Mouse (Mus musculus): Measurements from ENCODE around the gene Asnsd1.
"Not testable (repeated sequence)": the region's sequence is repeated elsewhere in the genome, so short reads cannot be mapped to it uniquely, and the experiment has no call there.

Gene Asnsd1

DNA sequence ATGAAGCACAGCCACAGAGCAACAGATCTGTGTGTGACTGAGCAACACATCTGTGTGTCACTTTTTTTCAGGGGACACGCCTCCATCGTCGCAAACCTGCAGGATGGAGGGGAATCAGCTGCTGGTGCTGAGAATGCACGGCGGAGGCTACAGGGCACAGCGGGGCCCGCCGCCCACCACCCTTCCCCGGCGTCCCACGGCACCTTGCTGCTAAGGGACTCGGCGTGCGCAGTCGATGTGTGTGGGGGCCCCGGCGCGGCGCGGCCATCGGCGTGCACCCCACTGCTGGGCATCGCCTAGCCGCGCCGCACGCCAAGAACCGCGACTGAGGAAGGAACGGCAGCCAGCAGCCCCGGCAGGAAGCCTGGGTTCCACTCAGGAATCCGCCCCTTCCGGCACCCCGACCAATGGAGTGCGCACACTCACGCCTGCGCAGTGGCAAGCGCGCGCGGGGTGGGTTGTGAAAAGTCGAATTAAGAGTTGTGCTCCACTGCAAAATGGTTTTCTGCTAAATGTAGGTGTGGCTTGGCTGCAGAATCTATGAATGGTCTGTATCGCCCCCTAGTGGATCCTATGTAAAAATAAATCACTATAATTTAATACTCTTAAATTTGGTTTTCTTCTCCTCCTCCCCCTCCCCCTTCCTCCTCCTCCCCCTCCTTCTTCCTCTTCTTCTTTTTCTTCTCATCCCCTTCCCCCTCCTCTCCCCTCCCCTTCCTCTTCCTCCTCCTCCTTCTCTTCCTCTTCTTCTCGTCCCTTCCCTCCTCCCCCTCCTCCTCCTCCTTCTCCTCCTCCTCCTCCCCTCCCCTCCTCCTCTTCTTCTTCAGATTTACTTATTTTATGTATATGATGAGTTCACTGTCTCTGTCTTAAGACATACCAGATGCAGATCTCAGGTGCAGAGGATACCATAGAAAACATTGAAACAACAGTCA, at the start of gene Asnsd1, which contains the start of the genes Asdurf and Gm28551:
Asnsd1 (minus strand) TSS at position 426 of the 935 bp plus-strand sequence.
Asdurf (minus strand) TSS at position 293 of the 935 bp plus-strand sequence.
Gm28551 (minus strand) TSS at position 341 of the 935 bp plus-strand sequence.
- peak; percentile 97 for DNase-seq

GRCm38 (mm10) chr1:53393936-53394760, 41.6 kb upstream of the Asnsd1 start:
- DNase-seq, result not testable (repeated sequence)

GRCm38 (mm10) chr1:53388762-53389161, 36.2 kb upstream of the Asnsd1 start:
- no peak for DNase-seq

DNA sequence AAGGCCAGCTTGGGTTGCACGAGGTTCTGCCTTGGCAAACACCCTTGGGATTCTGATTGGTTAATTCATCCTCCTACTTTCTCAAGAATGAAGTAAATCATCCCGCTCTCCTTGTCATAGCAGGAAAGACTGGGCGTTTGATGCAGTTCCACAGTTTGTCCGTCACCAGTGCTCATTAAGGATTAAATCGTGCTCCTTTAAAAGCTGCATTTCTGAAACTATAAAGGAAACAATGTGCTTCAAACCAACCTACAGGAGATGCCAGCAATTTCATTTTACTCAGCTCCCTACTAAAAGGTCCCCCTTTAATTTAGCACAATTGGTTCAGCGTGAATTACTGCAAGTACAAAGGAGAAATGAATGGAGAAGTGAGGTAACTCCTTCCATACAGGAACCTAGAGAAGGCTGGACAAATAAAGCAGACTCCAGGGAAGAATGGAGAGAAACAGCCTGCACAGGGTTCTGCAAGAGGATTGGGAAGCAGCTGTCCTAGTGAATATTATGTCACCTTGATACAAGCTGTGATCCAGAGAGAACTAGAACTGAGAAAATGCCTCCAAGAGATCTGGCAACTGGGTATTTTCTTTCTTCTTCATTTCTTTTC, 31.6 kb upstream of the Asnsd1 start:
- DNase-seq, result no peak

DNA sequence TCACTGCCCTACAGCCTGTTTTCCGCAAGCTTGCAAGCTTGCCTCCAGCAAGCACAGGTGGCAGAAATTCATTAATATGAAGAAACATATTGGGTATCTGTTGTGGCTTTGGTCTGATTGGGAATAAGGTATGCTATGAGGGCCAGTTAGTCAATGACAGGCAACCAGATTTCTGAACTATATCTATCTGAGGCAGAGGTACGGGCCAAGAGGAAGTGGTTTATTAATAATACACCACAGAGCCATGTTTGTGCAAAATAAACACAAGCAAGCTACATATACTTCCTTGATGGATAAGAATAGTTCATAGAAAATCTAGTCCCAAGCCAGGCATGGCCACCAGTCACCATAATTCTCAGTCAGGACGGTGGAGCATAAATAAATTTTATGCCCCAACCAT, 25.2 kb upstream of the Asnsd1 start:
- no peak for DNase-seq

DNA sequence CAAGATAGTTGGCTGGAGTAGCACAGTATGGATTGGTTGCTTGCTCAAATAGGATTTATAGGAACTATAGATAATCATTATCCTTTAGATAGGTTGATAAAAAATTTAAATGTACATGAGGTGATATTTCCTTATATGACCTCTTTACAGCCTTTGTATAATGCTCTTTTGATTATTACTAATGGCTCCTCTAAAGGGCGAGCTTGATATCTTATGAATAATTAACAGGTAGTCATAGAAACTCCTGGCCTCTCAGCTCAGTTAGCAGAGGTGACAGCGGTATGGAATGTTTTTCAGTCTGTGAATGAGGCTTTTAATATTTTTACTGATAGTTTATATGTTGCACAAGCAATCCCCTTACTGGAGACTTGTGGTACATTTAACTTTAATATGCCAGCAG, 23.4 kb upstream of the Asnsd1 start:
- not testable (repeated sequence) for DNase-seq

GRCm38 (mm10) chr1:53358988-53359387, 6.4 kb upstream of the Asnsd1 start:
- DNase-seq, result no peak

DNA sequence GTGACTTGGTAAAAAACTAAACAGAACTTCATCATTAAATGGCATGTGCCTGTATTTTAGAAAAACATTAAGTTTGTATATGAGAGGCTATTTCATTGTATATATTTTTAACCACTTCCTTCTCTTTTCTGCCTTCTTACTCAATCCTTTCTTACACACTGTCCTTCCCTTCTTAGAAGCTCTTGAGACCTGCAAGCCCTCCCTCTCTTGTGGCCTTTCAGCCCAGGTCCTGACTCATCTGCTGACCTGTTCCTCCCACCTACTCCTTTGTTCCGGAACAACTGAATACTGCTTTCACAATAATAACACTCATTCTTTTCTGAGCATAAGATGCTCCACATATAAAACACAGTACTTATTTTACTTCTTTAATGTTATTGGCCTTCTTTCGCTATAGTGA, 11.5 kb downstream of the Asnsd1 start:
- no peak for DNase-seq

- not testable (repeated sequence) for DNase-seq
Observed at GRCm38 (mm10) chr1:53337403-53337802, 15.1 kb downstream of the Asnsd1 start.

DNA sequence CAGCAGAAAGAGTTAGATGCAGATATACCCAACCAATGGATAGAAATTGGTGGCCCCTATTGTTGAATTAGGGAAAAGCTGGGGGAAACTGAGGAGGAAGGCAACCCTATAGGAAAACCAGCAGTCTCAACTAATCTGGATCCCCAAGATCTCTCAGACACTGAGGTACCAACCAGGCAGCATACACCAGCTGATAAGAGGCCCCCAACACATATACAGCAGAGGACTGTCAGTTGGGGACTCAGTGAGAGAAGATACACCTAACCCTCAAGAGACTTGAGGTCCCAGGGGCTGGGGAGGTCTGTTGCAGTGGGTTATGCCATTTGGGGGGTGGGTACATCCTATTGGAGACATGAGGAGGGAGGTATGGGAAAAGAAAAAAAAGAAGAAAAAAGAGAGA, 17.1 kb downstream of the Asnsd1 start:
- DNase-seq, result no peak

DNA sequence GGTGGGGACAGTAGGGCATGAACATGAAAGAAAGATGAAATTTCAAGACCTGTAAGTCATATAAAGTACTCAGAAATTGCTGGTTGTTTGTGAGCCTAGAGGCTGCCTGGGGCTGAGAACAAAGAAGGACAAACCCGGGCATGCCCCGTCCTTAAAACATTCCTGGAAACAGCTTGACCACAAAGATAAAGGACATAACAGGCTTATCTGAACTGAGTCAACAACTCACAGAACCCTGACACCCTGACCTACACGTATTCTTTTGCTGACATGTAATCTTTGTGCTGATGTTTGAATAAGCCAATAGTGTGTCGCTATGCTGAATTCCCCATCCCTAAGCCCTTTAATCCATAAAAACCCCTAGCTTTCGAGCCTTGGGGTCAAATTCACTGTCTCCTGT, 19.0 kb downstream of the Asnsd1 start:
- not testable (repeated sequence) for DNase-seq

- no peak for DNase-seq
Observed at GRCm38 (mm10) chr1:53324827-53325494, 27.6 kb downstream of the Asnsd1 start.

DNA sequence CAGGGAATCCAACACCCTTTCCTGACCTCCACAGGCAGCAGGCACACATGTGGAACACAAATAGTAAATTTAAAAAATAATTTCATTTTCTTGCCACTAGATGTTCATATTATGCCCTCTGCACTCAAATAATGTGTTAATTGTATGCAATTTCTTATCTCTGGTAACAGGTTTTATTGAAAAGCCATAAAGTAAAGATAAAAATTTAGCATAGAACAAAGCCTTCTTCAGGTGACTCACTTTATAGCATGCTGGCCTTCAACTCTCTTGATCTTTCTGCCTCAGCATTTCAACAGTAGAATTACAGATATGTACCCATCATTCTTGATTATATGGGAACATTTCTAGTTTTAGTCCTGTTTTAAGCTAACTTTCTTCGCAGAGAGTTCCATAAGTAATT, 28.3 kb downstream of the Asnsd1 start:
- DNase-seq, result no peak

DNA sequence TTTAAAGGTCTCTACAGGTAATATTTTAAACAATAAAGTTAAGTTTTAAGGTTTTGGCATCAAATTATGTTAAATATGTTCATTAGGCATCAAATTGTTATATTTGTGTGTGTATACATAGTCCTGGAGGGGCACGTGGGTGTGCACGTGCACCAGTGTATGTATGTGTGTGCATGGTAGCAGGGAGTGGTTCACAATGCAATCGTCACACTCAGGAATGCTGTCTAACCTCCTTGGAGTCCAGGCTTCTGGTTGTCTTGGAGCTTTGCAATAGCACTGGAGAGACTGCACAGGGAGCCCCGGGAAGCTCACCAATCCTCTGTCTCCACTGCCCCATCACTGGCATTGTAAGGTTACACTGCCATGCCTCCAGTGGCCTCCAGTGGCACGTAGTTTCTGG, 29.3 kb downstream of the Asnsd1 start:
- no peak for DNase-seq

GRCm38 (mm10) chr1:53321662-53322344, 30.7 kb downstream of the Asnsd1 start:
- no peak for DNase-seq

DNA sequence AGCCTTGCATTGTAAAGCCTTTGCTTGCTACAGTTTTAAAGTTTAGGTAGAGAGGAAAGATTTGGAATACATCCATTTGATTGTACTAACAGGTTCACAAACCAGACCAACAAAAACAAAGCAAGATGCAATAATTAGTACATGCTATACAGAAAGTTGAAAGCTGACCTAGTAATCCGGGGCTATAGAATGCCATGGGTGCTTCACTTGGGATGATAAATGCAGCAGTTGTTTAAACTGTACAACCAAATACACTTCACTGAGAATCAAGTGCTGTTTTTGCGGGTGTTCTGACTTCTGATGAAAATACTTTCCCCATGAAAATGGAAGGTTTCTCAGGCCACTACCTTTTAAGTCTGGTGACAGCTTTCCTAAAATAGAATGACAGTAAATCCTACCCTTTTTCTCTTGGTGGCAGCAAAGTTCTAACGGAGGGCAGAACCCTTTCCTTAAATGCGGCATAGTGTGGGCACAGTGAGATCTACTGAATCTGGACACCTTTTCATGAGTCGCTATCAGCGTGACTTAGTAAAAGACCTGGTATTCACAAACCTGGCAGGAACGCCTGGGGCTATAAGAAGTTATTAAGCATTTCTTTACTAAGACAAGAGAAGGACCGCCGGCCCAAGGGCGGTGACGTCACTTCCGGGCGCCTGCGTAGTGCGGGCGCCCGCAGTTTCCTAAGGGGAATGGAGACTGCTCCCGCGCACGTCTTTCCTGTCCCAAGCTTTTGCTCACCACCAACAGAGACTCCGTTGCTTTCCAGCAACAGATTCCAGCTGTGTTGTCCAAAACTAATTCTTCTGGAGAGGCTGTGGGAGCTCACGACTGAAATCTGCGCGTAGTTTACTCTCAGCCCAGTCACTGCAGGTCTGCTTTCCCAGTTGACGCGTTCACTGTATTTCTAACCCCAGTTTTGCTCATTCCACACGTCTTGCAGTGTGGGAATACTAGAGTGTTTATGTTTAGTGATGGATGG, 39.3 kb downstream of the Asnsd1 start, which contains the start of gene Osgepl1:
Osgepl1 (plus strand) TSS at position 636 of the 979 bp plus-strand sequence.
- peak; percentile 76 for DNase-seq

DNA sequence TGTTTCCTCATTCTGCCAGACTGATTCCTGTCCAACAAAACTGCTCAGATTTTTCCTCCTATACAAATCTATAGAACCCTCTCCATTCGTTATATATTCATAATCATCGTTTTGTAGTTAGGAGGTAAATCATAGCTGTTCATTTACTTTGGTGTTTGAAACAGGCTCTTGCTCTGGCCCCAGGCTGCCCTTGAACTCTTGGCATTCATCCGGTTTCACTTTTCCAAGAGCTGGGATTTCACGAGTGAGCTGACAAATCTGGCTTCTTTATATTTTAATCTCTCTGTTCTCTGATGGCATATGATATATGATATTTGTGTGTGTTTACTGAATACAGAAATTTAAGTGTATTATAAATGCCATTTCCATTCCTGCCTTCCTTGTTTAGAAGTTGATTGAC, 52.0 kb downstream of the Asnsd1 start:
- DNase-seq, result no peak

DNA sequence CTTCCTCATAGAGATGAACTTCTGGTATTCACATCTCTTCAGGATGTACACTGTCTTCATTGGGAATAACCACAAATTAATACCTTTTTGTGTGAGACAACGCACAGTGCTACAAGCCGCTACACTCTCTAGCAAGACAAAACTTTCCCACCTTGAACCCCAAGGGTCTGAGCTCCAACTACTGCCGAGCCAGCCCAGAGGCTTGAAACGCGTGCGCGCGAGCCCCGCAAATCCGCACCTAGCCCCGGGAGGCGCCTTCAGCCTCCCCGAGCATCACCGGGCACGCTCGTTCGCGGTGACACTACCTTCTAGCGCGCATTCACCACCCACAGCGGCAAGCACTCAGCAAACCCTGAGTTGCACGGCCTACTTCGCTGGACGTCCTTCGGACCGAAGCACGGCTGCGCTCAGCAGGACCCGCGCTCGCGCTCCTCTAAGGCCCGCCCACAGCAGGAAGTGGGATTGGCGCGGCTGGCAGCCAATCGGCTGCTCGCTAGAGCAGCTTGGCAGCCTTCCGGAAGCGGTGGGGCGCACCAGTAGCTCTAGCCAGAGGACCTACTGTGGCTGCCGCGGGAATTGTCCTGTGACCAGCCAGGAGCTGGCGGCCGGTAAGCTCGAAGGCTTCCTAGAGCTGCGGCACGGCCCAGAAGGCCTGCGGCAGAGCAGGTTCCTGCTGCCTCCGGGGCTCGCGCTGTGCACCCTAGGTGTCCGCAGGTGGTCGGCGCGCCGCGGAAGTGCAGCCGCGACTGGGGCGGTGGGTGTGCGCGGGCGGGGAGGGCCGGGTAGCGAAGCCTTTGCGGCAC, 55.8 kb downstream of the Asnsd1 start, which contains the start of the genes Pms1, Ormdl1 and Gm28778:
Pms1 (minus strand) TSS at position 438 of the 803 bp plus-strand sequence.
Ormdl1 (plus strand) TSS at position 515 of the 803 bp plus-strand sequence.
Gm28778 (plus strand) TSS at position 531 of the 803 bp plus-strand sequence.
- DNase-seq, result peak; percentile 94
